Mouse (Mus musculus) gastrocnemius, postnatal 14 days (tissue): ENCODE measurements at regions not wholly inside any gene's neighbourhood (a gene's known extent, or its start where the extent isn't known, plus 50 kb on each side); places are given as distances from the start of the nearest gene placed in this dataset.

Source experiments
- DNase-seq: peaks from one replicate; pipeline ENCODE4 v3.0.0; 2021; ENCODE audit warnings: mixed read lengths
- intact Hi-C: fragments of 180-260 bp; cut with DNase I; formaldehyde crosslinking; loops from one replicate; pipeline ENCODE4 v1.15.1; 2025; ENCODE audit warnings: low total_unique reads

DNA sequence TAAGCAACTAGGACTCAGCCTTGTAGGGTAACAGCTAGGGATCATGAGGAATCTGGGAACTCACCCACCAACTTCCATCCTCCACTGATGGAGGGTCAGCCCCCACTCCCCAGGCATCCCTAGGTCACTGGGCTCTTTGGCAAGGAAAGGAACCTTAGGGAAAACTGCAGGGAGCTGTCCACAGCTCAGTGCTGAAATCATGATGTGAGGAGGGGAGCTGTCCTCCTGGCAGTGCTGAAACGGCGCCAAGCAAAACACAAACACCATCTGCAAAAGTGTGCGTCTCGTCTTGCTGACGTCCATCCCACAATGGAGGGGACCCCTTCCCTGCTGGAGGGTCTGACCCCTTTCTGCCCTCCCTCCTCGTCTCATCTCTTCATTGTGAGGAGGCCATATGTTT, 68.6 kb upstream of the Rph3a start:
- peak; percentile 52 for DNase-seq
- intact Hi-C loops: no loop called here

DNA sequence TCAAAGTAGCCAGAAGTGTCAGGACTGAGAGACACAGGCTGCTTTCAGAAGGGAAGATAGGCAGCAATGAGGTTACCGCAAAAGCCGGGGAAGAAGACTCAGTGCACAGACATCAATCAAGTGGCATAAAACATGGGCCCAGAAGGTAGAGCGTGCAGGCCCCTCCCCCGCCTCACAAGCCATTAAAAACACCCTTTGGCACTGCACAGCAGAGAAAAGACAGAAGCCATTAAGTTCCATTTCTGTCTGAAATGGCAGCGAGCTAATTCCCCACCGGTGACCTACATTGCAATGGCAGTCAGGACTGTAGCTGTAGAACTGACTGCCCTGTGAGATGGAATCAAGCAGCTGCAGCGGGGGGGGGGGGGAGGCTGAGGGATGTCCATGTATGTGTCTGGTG, 66.8 kb upstream of the Rph3a start:
- DNase-seq: no peak
- intact Hi-C loops: no loop called here

DNA sequence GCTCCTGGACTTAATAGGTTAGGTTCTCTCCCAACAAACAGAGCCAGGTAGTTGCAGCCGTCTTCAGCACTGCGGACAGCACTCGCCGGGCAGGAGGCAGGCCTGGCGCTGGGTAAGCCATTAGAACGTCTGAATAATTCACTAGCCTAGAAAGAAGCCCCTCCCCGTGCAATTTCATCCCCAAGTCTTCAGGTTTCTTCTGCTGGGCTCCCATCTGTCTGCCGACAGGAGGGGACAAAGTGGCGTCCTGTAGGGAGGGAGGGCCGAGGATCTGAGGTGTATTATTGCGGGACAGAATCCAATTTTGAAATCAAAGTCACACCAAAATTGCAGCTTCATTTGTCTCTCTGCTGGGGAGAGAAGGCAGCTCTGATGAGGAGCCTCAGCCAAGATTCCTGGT, 58.9 kb upstream of the Rph3a start:
- intact Hi-C loops: no loop called here
- DNase-seq: no peak

DNA sequence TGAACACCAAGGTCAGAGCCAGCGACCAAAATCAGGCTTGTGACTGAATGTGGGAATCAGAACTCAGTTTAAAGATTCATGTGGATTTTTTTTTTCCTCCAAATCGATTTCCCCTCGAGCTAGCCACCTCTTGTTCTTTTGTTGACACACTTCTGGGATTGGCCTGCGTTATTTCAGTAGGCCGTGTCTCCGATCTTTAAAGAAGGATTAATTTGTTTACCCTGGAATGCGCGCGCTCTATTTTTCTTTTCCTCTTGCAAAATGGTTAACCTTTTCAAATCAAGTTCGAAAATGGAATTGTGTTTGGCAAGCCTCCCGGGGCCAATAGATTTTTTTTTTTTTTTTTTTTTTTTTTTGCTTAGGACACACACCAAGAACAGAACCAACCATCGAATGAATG, 54.8 kb upstream of the Rph3a start:
- DNase-seq: no peak
- intact Hi-C loops: no loop called here

DNA sequence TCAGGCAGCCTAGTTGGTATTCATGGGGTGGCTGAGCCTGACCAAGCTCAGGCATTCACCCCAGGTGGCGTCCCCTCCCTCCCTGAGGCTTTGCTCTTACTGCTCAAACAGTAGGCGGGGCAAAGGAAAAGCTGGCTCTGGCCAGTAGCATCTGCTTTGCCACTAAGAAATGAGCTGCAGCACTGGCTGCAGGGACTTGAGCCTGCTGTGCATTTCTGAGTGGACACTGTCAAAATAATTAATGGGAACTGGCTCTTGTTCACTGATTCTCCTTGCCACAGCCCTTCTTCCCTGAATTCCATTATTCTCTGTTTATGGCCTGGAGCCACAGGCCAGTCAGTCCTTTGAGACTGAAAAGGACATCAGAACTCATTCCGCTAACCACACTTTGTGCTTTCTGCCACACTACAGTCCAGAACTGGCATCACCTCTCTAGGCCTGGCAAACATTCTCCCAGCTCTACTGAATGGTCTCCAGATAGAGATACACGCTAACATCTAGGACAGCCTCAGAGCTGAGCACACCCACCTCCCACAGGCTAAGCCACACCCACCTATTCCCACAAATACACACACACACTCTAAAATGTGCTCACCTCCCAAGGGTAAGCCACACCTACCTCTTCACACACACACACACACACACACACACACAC, 53.2 kb upstream of the Rph3a start:
- DNase-seq: no peak
- intact Hi-C loops: no loop called here

DNA sequence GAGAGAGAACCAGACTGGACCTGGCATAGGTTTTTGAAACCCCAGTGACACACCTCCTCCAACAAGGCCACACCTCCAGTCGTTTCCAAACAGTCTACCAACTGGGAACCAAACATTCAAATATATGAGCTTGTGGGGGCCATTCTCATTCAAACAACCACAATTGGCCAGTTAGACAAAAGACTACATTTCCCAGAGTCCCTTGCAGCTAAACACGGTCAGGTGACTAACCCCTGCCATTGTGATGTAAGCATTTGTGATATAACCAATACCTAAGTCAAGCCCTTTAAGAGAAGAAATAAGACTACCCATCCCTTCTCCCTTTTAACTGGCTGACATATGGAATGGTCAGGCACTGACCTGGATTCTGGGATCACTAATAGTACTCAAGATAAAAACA, 51.8 kb upstream of the Rph3a start:
- DNase-seq: no peak
- intact Hi-C loops: no loop called here
